Comparison of ENCODE assay signal across 9 mouse cellular contexts in the genomic region with DNA sequence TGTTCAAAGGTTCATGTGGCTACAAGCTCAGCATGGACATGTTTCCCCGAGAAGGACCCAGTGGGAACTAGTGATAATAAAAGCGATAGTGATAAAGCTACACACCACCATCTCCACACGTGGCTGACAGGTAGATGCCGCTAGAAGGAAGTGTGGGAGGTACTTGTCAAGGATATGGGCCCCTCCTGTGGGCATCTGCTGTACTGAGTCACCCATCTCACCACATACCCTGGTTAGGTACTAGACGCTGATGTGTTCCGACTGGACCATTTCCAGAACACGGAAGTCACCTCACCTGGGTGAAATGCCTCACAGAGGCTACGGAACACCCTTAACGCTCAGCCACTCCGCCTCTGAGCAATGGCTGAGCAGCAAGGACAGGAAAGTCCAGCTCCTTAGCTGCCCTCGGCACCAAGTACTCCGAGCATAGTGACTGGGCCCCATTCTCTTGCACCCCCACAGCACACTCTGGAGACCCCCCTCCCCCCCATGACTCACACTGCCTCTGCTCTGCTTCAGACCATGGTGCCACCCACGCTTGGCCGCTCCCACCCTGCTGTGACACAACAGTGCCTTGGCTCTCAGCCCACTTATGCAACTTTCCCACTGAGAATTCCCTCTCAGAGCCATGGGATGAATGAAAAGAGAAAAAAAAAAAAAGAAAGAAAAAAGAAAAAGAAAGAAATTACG. TPM values are rescaled to one million over a fixed set of nuclear protein-coding genes. Genes with fewer than 3 reads are reported as not detected.
DNase-seq lines count a peak whose midpoint lies in the region; ATAC-seq lines count a peak whose summit lies in the region.
"Had no signal": no experiment of that assay in that cellular context is flagged by ENCODE, and none has a peak within 500 bp of the region (broad histone marks: within the 10 kb centered on the region; RNA-seq: fewer than 3 reads in every experiment).

No protein-coding gene starts in this region.

- no peaks in the 10 kb centered on the region for H3K27me3 ChIP-seq in midbrain, embryonic 12.5 days
- no peaks in the 10 kb centered on the region for H3K27me3 ChIP-seq in midbrain, embryonic 15.5 days (replicated peaks)

- no peak overlapping the region for H3K27ac ChIP-seq in midbrain, embryonic 12.5 days (replicated peaks)
- H3K27ac ChIP-seq in midbrain, embryonic 15.5 days: no peak overlapping the region

- peak; percentile 52; the same call in 1 of the 2 replicates for ATAC-seq in midbrain, embryonic 12.5 days (ENCODE audit: low FRiP score, low read depth)
- ATAC-seq in midbrain, embryonic 15.5 days (replicated peaks): no peak
- ATAC-seq in megakaryocyte, adult 5-6 weeks (ENCODE audit: poor library complexity, severe bottlenecking): no peak

- H3K4me2 ChIP-seq in midbrain, embryonic 12.5 days (replicated peaks): no peak overlapping the region
- no peak overlapping the region for H3K4me2 ChIP-seq in midbrain, embryonic 15.5 days

- DNase-seq in adrenal gland, postnatal 25 days: peak; percentile 82
- DNase-seq in gastrocnemius, postnatal 25 days: peak; percentile 72
- DNase-seq in layer of hippocampus, adult 9-11 months: peak; percentile 89
- DNase-seq in naive thymus-derived CD4-positive, alpha-beta T cell, adult 2 months (ENCODE audit: low read depth): peak; percentile 53
- no peak for DNase-seq in thymus, postnatal 10 days (ENCODE audit: low spot score in 2 of 2)

- no peak overlapping the region for H3K4me3 ChIP-seq in midbrain, embryonic 12.5 days
- H3K4me3 ChIP-seq in midbrain, embryonic 15.5 days: no peak overlapping the region

- H3K9ac ChIP-seq in midbrain, embryonic 12.5 days (replicated peaks): no peak overlapping the region
- H3K9ac ChIP-seq in midbrain, embryonic 15.5 days: no peak overlapping the region

- H3K36me3 ChIP-seq in midbrain, embryonic 12.5 days: peaks cover 18% of the 10 kb centered on the region
- no peaks in the 10 kb centered on the region; the same call in 1 of the 2 replicates for H3K36me3 ChIP-seq in midbrain, embryonic 15.5 days (replicated peaks)

- 86% methylated on average over 15 of the region's 15 CpGs for WGBS in midbrain, embryonic 12.5 days
- WGBS in midbrain, embryonic 15.5 days: 77% methylated on average over 15 of the region's 15 CpGs

- H3K4me1 ChIP-seq in midbrain, embryonic 12.5 days: peaks cover 13% of the 10 kb centered on the region; the same call in 1 of the 2 replicates
- H3K4me1 ChIP-seq in midbrain, embryonic 15.5 days: peaks cover 5% of the 10 kb centered on the region; the same call in 1 of the 2 replicates

- no peaks in the 10 kb centered on the region for H3K9me3 ChIP-seq in midbrain, embryonic 12.5 days
- H3K9me3 ChIP-seq in midbrain, embryonic 15.5 days: no peaks in the 10 kb centered on the region

RNA-seq across cellular contexts. Expression of a gene that starts 18.4 kb away (rescaled TPM):
- polyA plus RNA-seq in midbrain, embryonic 12.5 days (2016; fragmentation: Nextera tagmentation; extraction: Ambion mirVana): not detected in 2 replicates
- 0.05 TPM in 1 of 2 replicates, not detected in the other for polyA plus RNA-seq in midbrain, embryonic 15.5 days (2015; fragmentation: Nextera tagmentation; extraction: Ambion mirVana)
- total RNA-seq in adrenal gland, postnatal 25 days (2021): 0.18 TPM in 1 of 2 replicates, not detected in the other
- total RNA-seq in gastrocnemius, postnatal 25 days (2021): under 1 TPM; 0.13 to 0.20 TPM
- total RNA-seq in megakaryocyte, adult 5-6 weeks (2015): 3.5 and 3.7 TPM in 2 replicates
- total RNA-seq in megakaryocyte, adult 5-6 weeks (2017): 9.7 and 12.6 TPM in 2 replicates
- polyA plus RNA-seq: stomach, embryonic 14.5 days had no signal

Comparison
In these comparisons a context has a peak if more than half of its experiments do, and no peak if none do; other contexts are left out.
1. DNase-seq: peak in adrenal gland, postnatal 25 days (single experiment), gastrocnemius, postnatal 25 days (single experiment), layer of hippocampus, adult 9-11 months (single experiment) and naive thymus-derived CD4-positive, alpha-beta T cell, adult 2 months (single experiment); none in thymus, postnatal 10 days (0 of 2).